Mouse (Mus musculus): ENCODE measurements around the gene Hoxa11. TPM values are rescaled to one million over a fixed set of nuclear protein-coding genes. Genes with fewer than 3 reads are reported as not detected.

Gene Hoxa11
- polyA plus RNA-seq, 1 experiment from 2014 or later = not detected

GRCm38 (mm10) chr6:52251177-52251879, 5.7 kb upstream of the Hoxa11 start:
- H3K9me3 ChIP-seq (ENCODE audit: control insufficient read depth, low read length) = no peaks in the 10 kb centered on the region
- H3K9ac ChIP-seq (ENCODE audit: low read length) = no peak overlapping the region
- no peaks in the 10 kb centered on the region for H3K4me1 ChIP-seq (ENCODE audit: control insufficient read depth, insufficient read depth, low read length)
- DNase-seq (ENCODE audit: low spot score, missing footprints) = peak; percentile 93
- no peak for ATAC-seq (ENCODE audit: low FRiP score)
- no peak overlapping the region for H3K4me3 ChIP-seq (ENCODE audit: low read depth, low read length)
- H3K36me3 ChIP-seq (ENCODE audit: control insufficient read depth, insufficient read depth, low read length) = no peaks in the 10 kb centered on the region
- peaks cover 100% of the 10 kb centered on the region for H3K27me3 ChIP-seq (ENCODE audit: control insufficient read depth, insufficient read depth, low read length)
- no peak overlapping the region for H3K27ac ChIP-seq (ENCODE audit: low read depth, low read length)
- no peak overlapping the region for H3K4me2 ChIP-seq
- 12% methylated on average over 7 of the region's 7 CpGs for WGBS

GRCm38 (mm10) chr6:52249826-52250225, 4.2 kb upstream of the Hoxa11 start:
- Histone ChIP-seq H3K9me3 (ENCODE audit: control insufficient read depth, low read length) (no peaks in the 10 kb centered on the region), H3K27me3 (ENCODE audit: control insufficient read depth, insufficient read depth, low read length) (peaks cover 100% of the 10 kb centered on the region), H3K9ac (ENCODE audit: low read length) (no peak overlapping the region), H3K36me3 (ENCODE audit: control insufficient read depth, insufficient read depth, low read length) (no peaks in the 10 kb centered on the region), H3K4me2 (no peak overlapping the region), H3K4me3 (ENCODE audit: low read depth, low read length) (no peak overlapping the region), H3K4me1 (ENCODE audit: control insufficient read depth, insufficient read depth, low read length) (no peaks in the 10 kb centered on the region), H3K27ac (ENCODE audit: low read depth, low read length) (no peak overlapping the region)
- ATAC-seq (ENCODE audit: low FRiP score) = no peak
- DNase-seq (ENCODE audit: low spot score, missing footprints) = no peak
- WGBS = 0% methylated on average over 4 of the region's 4 CpGs

- Histone ChIP-seq H3K27ac (ENCODE audit: low read depth, low read length) (no peak overlapping the region), H3K9ac (ENCODE audit: low read length) (no peak overlapping the region), H3K9me3 (ENCODE audit: control insufficient read depth, low read length) (no peaks in the 10 kb centered on the region), H3K27me3 (ENCODE audit: control insufficient read depth, insufficient read depth, low read length) (peaks cover 100% of the 10 kb centered on the region), H3K4me1 (ENCODE audit: control insufficient read depth, insufficient read depth, low read length) (no peaks in the 10 kb centered on the region), H3K4me3 (ENCODE audit: low read depth, low read length) (no peak overlapping the region), H3K36me3 (ENCODE audit: control insufficient read depth, insufficient read depth, low read length) (no peaks in the 10 kb centered on the region), H3K4me2 (no peak overlapping the region)
- 1% methylated on average over 15 of the region's 16 CpGs for WGBS
- DNase-seq (ENCODE audit: low spot score, missing footprints) (no peak), ATAC-seq (ENCODE audit: low FRiP score) (no peak)
Observed at GRCm38 (mm10) chr6:52249415-52249738, 3.8 kb upstream of the Hoxa11 start.

- no peaks in the 10 kb centered on the region for H3K36me3 ChIP-seq (ENCODE audit: control insufficient read depth, insufficient read depth, low read length)
- peaks cover 99% of the 10 kb centered on the region for H3K27me3 ChIP-seq (ENCODE audit: control insufficient read depth, insufficient read depth, low read length)
- no peaks in the 10 kb centered on the region for H3K9me3 ChIP-seq (ENCODE audit: control insufficient read depth, low read length)
- DNase-seq (ENCODE audit: low spot score, missing footprints) (peak; percentile 94), ATAC-seq (ENCODE audit: low FRiP score) (no peak)
- WGBS = 1% methylated on average over 27 of the region's 27 CpGs
- no peak overlapping the region for H3K27ac ChIP-seq (ENCODE audit: low read depth, low read length)
- H3K4me1 ChIP-seq (ENCODE audit: control insufficient read depth, insufficient read depth, low read length) = no peaks in the 10 kb centered on the region
- H3K9ac ChIP-seq (ENCODE audit: low read length) = no peak overlapping the region
- H3K4me2 ChIP-seq = no peak overlapping the region
- no peak overlapping the region for H3K4me3 ChIP-seq (ENCODE audit: low read depth, low read length)
Observed at GRCm38 (mm10) chr6:52248638-52249414, 3.2 kb upstream of the Hoxa11 start.

- no peaks in the 10 kb centered on the region for H3K36me3 ChIP-seq (ENCODE audit: control insufficient read depth, insufficient read depth, low read length)
- peaks cover 99% of the 10 kb centered on the region for H3K27me3 ChIP-seq (ENCODE audit: control insufficient read depth, insufficient read depth, low read length)
- H3K4me3 ChIP-seq (ENCODE audit: low read depth, low read length) = no peak overlapping the region
- no peaks in the 10 kb centered on the region for H3K9me3 ChIP-seq (ENCODE audit: control insufficient read depth, low read length)
- ATAC-seq (ENCODE audit: low FRiP score) (no peak), DNase-seq (ENCODE audit: low spot score, missing footprints) (peak; percentile 95)
- WGBS = 2% methylated on average over 23 of the region's 23 CpGs
- H3K4me2 ChIP-seq = no peak overlapping the region
- no peak overlapping the region for H3K27ac ChIP-seq (ENCODE audit: low read depth, low read length)
- no peak overlapping the region for H3K9ac ChIP-seq (ENCODE audit: low read length)
- no peaks in the 10 kb centered on the region for H3K4me1 ChIP-seq (ENCODE audit: control insufficient read depth, insufficient read depth, low read length)
Observed at GRCm38 (mm10) chr6:52247766-52248637, 2.4 kb upstream of the Hoxa11 start.

- Histone ChIP-seq H3K27ac (ENCODE audit: low read depth, low read length) (no peak overlapping the region), H3K36me3 (ENCODE audit: control insufficient read depth, insufficient read depth, low read length) (no peaks in the 10 kb centered on the region), H3K27me3 (ENCODE audit: control insufficient read depth, insufficient read depth, low read length) (peaks cover 99% of the 10 kb centered on the region), H3K4me1 (ENCODE audit: control insufficient read depth, insufficient read depth, low read length) (no peaks in the 10 kb centered on the region), H3K9ac (ENCODE audit: low read length) (no peak overlapping the region), H3K4me3 (ENCODE audit: low read depth, low read length) (no peak overlapping the region), H3K4me2 (no peak overlapping the region), H3K9me3 (ENCODE audit: control insufficient read depth, low read length) (no peaks in the 10 kb centered on the region)
- 6% methylated on average over 3 of the region's 3 CpGs for WGBS
- no peak for DNase-seq (ENCODE audit: low spot score, missing footprints)
- no peak for ATAC-seq (ENCODE audit: low FRiP score)
Observed at GRCm38 (mm10) chr6:52246916-52247315, 1.3 kb upstream of the Hoxa11 start.

GRCm38 (mm10) chr6:52246403-52246803, 793 bp upstream of the Hoxa11 start:
- DNase-seq (ENCODE audit: low spot score, missing footprints) (peak; percentile 96), ATAC-seq (ENCODE audit: low FRiP score) (no peak)
- Histone ChIP-seq H3K4me3 (ENCODE audit: low read depth, low read length) (no peak overlapping the region), H3K4me1 (ENCODE audit: control insufficient read depth, insufficient read depth, low read length) (no peaks in the 10 kb centered on the region), H3K27me3 (ENCODE audit: control insufficient read depth, insufficient read depth, low read length) (peaks cover 99% of the 10 kb centered on the region), H3K27ac (ENCODE audit: low read depth, low read length) (no peak overlapping the region), H3K9ac (ENCODE audit: low read length) (no peak overlapping the region), H3K4me2 (no peak overlapping the region), H3K9me3 (ENCODE audit: control insufficient read depth, low read length) (no peaks in the 10 kb centered on the region), H3K36me3 (ENCODE audit: control insufficient read depth, insufficient read depth, low read length) (no peaks in the 10 kb centered on the region)
- WGBS = under 1% methylated on average over 26 of the region's 26 CpGs

- DNase-seq (ENCODE audit: low spot score, missing footprints) = peak; percentile 95
- Histone ChIP-seq H3K27me3 (ENCODE audit: control insufficient read depth, insufficient read depth, low read length) (peaks cover 99% of the 10 kb centered on the region), H3K4me1 (ENCODE audit: control insufficient read depth, insufficient read depth, low read length) (no peaks in the 10 kb centered on the region), H3K4me3 (ENCODE audit: low read depth, low read length) (no peak overlapping the region), H3K36me3 (ENCODE audit: control insufficient read depth, insufficient read depth, low read length) (no peaks in the 10 kb centered on the region), H3K27ac (ENCODE audit: low read depth, low read length) (no peak overlapping the region), H3K9ac (ENCODE audit: low read length) (no peak overlapping the region), H3K9me3 (ENCODE audit: control insufficient read depth, low read length) (no peaks in the 10 kb centered on the region), H3K4me2 (no peak overlapping the region)
- WGBS = under 1% methylated on average over 70 of the region's 71 CpGs
- no peak for ATAC-seq (ENCODE audit: low FRiP score)
Observed at GRCm38 (mm10) chr6:52245040-52245756, 412 bp downstream of the Hoxa11 start.
